Mouse (Mus musculus): ENCODE measurements around the gene Fam120a.

DNA sequence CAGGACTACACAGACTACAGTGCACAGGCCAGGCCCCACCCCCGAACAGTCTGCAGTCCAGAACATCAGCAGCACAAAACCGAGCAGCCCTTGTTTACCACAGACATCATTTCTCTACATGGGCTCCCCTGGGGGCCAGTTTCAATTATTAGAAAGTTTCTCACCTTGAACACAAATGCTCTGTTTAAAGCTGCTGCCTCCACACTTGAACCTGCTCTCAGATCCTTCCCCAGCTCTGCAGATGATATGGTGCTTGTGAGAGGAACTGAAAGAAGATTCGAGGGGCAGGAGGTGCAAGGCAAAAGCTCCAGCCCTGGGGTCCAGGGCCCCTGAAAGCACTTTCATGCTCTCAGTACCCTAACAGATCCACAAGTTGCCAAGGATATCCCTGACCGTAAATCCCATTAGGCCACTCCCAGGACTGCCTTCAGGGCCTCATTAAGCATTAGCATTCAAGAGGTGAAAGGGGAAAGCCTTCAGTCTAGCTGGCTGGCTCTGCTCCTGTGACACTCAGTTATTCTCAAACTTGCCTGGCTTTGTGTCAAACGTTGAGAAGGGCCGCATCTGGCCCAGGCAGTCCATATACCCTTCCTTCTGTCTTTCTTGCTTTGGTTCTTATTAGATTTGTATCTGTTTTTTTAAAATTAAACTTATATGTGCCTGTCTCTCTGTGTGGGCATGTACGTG is 110.4 kb downstream of the Fam120a start:
- no peak for TF ChIP-seq POLR2A (IDR thresholded peaks at IDR 0.05; ENCODE audit: control insufficient read depth in 1 of 2, insufficient read depth in 1 of 2, low read depth in 1 of 2, low read length in 2 of 2, poor library complexity in 1 of 2)
- no peak for TF ChIP-seq SIN3A (IDR thresholded peaks at IDR 0.05; ENCODE audit: low read length)
- TF ChIP-seq USF2 (IDR thresholded peaks at IDR 0.05; ENCODE audit: borderline replicate concordance in 1 of 2, insufficient read depth in 1 of 2, low read depth in 1 of 2, low read length in 2 of 2) = no peak
- no peak for TF ChIP-seq MEF2A (IDR thresholded peaks at IDR 0.05; ENCODE audit: extremely low read depth, insufficient replicate concordance, low read depth, low read length, poor library complexity, severe bottlenecking)
- no peak for TF ChIP-seq USF1 (IDR thresholded peaks at IDR 0.05; ENCODE audit: low read depth, low read length)
- no peak for TF ChIP-seq KAT2A (conservative IDR thresholded peaks at IDR 0.05; ENCODE audit: low read depth, low read length)
- TF ChIP-seq EP300 (IDR thresholded peaks at IDR 0.05; ENCODE audit: low read depth in 1 of 2, low read length in 2 of 2) = no peak
- TF ChIP-seq NELFE (IDR thresholded peaks at IDR 0.05; ENCODE audit: low read depth, low read length) = no peak

Measured in MEL (cell line).